Mouse (Mus musculus) lung, adult 2 months (tissue): ENCODE results near the gene Zfp951. TPM values are rescaled to one million over a fixed set of nuclear protein-coding genes. Genes with fewer than 3 reads are reported as not detected.
"Not testable (repeated sequence)": the region's sequence is repeated elsewhere in the genome, so short reads cannot be mapped to it uniquely, and the experiment has no call there.

Source experiments
- DNase-seq: peaks from one replicate; pipeline ENCODE4 v3.0.0; 2022
- H3K4me1 ChIP-seq: fragments of 200-500 bp; 2 replicates; pipeline ENCODE4 v1.6.1; 2011; ENCODE audit warnings: low read length; ENCODE audit not compliant: control insufficient read depth, insufficient read depth
- H3K4me3 ChIP-seq: fragments of 200-500 bp; replicated peaks from 2 replicates; pipeline ENCODE3; 2011; ENCODE audit warnings: low read depth, mild to moderate bottlenecking, control low read depth, low read length; ENCODE audit errors: extremely low read depth
- CTCF ChIP-seq: fragments of 200-500 bp; IDR thresholded peaks from 2 replicates; pipeline ENCODE4 v1.5.1; 2011; ENCODE audit warnings: mild to moderate bottlenecking, low read length, control low read depth; ENCODE audit not compliant: insufficient read depth
- POLR2A ChIP-seq: fragments of 200-500 bp; IDR thresholded peaks from 2 replicates; pipeline ENCODE4 v1.6.1; 2011; ENCODE audit warnings: low read depth, mild to moderate bottlenecking, control low read depth, low read length, borderline replicate concordance; ENCODE audit errors: extremely low read depth
- WGBS: fragments of 180-500 bp; shearing (Covaris S2); methylation state at CpG from one replicate; pipeline ENCODE4 v1.1.7; 2018; 5-methylcytosine and 5-hydroxymethylcytosine counted together
- polyA plus RNA-seq: library from polyadenylated mRNA; depleted of rRNA; stranded (reverse); fragments of >200 nt; gene quantifications from 2 replicates; pipeline ENCODE4 v1.2.3, GENCODE M21; 2012; rRNA removed

Zfp951 gene
- 0.44 and 1.2 TPM in 2 replicates for polyA plus RNA-seq

GRCm38 (mm10) chr5:104859962-104860525, at the start of gene Zfp951:
Gene Zfp951 (minus strand): TSS chr5:104860070.
- not testable (repeated sequence) for H3K4me1 ChIP-seq
- peak; percentile 64 for DNase-seq
- 35% methylated on average over 11 of the region's 12 CpGs for WGBS
- peak within 1 kb of the TSS; percentile 55 for H3K4me3 ChIP-seq

GRCm38 (mm10) chr5:104906556-104906955, 46.7 kb upstream of the Zfp951 start:
- H3K4me3 ChIP-seq, H3K4me1 ChIP-seq, DNase-seq: not testable (repeated sequence)
- WGBS = 83% methylated on average over 5 of the region's 5 CpGs

GRCm38 (mm10) chr5:104859045-104859961, 567 bp downstream of the Zfp951 start:
- WGBS = 42% methylated on average over 10 of the region's 15 CpGs
- H3K4me3 ChIP-seq = peak overlapping the region; percentile 51
- H3K4me1 ChIP-seq, DNase-seq: not testable (repeated sequence)

GRCm38 (mm10) chr5:104854546-104854945, 5.3 kb downstream of the Zfp951 start:
- 80% methylated on average over 3 of the region's 3 CpGs for WGBS
- not testable (repeated sequence) for DNase-seq, H3K4me1 ChIP-seq, H3K4me3 ChIP-seq

GRCm38 (mm10) chr5:104833330-104833729, 26.5 kb downstream of the Zfp951 start:
- Histone ChIP-seq H3K4me3 (no peak overlapping the region), H3K4me1 (no peaks in the 10 kb centered on the region)
- no peak for DNase-seq
- no peak for TF ChIP-seq POLR2A
- no peak for TF ChIP-seq CTCF

- 61% methylated on average over 1 of the region's 1 CpGs for WGBS
- H3K4me3 ChIP-seq = no peak overlapping the region
- no peak for DNase-seq
- H3K4me1 ChIP-seq = no peaks in the 10 kb centered on the region
- TF ChIP-seq CTCF (no peak), POLR2A (no peak)
Observed at GRCm38 (mm10) chr5:104829611-104830010, 30.3 kb downstream of the Zfp951 start.

GRCm38 (mm10) chr5:104770138-104770537, 89.7 kb downstream of the Zfp951 start:
- not testable (repeated sequence) for DNase-seq, H3K4me3 ChIP-seq, H3K4me1 ChIP-seq
- 69% methylated on average over 6 of the region's 6 CpGs for WGBS

Other genes starting within 250 kb of the Zfp951 start
- 1.4 and 2.2 TPM in 2 replicates for gene Abcg3, start 122.6 kb upstream of the Zfp951 start, polyA plus RNA-seq